Mouse (Mus musculus): ENCODE results near the gene Aggf1. TPM values are rescaled to one million over a fixed set of nuclear protein-coding genes. Genes with fewer than 3 reads are reported as not detected.
"Not testable (repeated sequence)": the region's sequence is repeated elsewhere in the genome, so short reads cannot be mapped to it uniquely, and the experiment has no call there.

Aggf1 gene
- polyA plus RNA-seq (2012; ENCODE audit: insufficient read depth, insufficient read length, missing spikeins) = 18.8 and 19.1 TPM in 2 replicates

- H3K4me1 ChIP-seq (ENCODE audit: control insufficient read depth, insufficient read depth, insufficient read length, low read length) = peaks cover 7% of the 10 kb centered on the region; the same call in 1 of the 2 replicates
- H3K27ac ChIP-seq (replicated peaks; ENCODE audit: low read depth, low read length) = peak within 1 kb of the TSS; percentile 76
- peak within 1 kb of the TSS; percentile 88 for H3K4me3 ChIP-seq (ENCODE audit: insufficient read depth, low read depth, low read length)
Observed at GRCm38 (mm10) chr13:95374701-95375553, at the start of gene Aggf1. Gene Aggf1, minus strand, starts transcription at chr13:95375352.

DNA sequence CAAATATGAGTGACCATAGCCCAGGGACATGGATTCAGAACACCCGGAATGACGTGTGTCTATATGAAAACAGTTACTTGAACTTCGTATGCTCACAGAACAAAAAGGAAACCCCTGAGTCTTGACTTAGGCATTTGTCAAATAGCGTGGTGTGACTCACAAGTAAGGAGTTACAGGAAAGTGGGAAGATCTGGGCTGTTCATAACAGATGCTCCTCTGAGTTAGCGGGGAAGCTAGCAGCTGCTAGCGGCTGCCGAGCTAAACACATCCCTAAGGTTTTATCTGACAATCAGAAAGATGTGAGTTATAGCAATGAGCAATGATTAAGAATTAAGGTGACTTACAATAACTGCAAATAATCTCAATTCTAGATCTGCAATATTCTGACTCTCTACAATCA lies 49.8 kb upstream of the Aggf1 start:
- Histone ChIP-seq H3K27ac (replicated peaks; ENCODE audit: low read depth, low read length) (no peak overlapping the region), H3K4me3 (ENCODE audit: insufficient read depth, low read depth, low read length) (no peak overlapping the region), H3K4me1 (ENCODE audit: control insufficient read depth, insufficient read depth, insufficient read length, low read length) (no peaks in the 10 kb centered on the region)

- H3K4me3 ChIP-seq (ENCODE audit: insufficient read depth, low read depth, low read length) = no peak overlapping the region
- H3K27ac ChIP-seq (replicated peaks; ENCODE audit: low read depth, low read length) = no peak overlapping the region
- no peaks in the 10 kb centered on the region for H3K4me1 ChIP-seq (ENCODE audit: control insufficient read depth, insufficient read depth, insufficient read length, low read length)
Observed at GRCm38 (mm10) chr13:95419204-95419749, 44.1 kb upstream of the Aggf1 start.

DNA sequence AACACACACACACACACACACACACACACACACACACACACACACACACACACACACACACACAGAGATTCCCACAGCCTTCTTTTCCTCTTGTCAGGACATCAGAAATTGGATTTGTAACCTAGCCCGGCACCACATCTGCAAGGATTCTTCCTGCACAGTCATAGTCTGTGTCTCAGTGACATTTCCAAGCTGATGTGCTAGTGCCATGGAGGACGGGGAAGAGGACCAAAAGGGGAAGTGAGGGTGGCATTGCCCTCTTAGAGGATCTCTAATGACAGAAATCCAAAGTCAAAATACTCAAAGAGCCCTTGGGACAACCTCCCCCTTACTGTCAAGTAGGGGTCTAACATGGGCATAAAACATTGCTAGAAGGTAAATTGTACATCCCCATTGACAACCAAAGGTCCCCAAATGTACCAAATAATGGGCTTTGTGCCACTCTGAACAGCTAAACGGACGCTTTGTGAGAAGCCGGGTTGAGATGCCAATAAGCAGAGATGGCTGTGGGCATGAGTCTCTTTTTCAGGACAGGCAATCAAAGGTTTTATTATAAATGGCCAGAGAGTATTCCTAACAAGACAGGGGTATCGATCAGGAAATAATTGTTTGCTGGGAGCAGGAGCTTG lies 43.5 kb upstream of the Aggf1 start:
- Histone ChIP-seq H3K27ac (replicated peaks; ENCODE audit: low read depth, low read length) (no peak overlapping the region), H3K4me3 (ENCODE audit: insufficient read depth, low read depth, low read length) (no peak overlapping the region), H3K4me1 (ENCODE audit: control insufficient read depth, insufficient read depth, insufficient read length, low read length) (no peaks in the 10 kb centered on the region)

- Histone ChIP-seq H3K4me1 (ENCODE audit: control insufficient read depth, insufficient read depth, insufficient read length, low read length) (no peaks in the 10 kb centered on the region), H3K4me3 (ENCODE audit: insufficient read depth, low read depth, low read length) (no peak overlapping the region), H3K27ac (replicated peaks; ENCODE audit: low read depth, low read length) (no peak overlapping the region)
Observed at GRCm38 (mm10) chr13:95412257-95412656, 37.1 kb upstream of the Aggf1 start.

GRCm38 (mm10) chr13:95393242-95393641 lies 18.1 kb upstream of the Aggf1 start:
- Histone ChIP-seq H3K4me3 (ENCODE audit: insufficient read depth, low read depth, low read length) (no peak overlapping the region), H3K4me1 (ENCODE audit: control insufficient read depth, insufficient read depth, insufficient read length, low read length) (no peaks in the 10 kb centered on the region), H3K27ac (replicated peaks; ENCODE audit: low read depth, low read length) (no peak overlapping the region)

GRCm38 (mm10) chr13:95389866-95390865 lies 15.0 kb upstream of the Aggf1 start:
- no peaks in the 10 kb centered on the region for H3K4me1 ChIP-seq (ENCODE audit: control insufficient read depth, insufficient read depth, insufficient read length, low read length)
- no peak overlapping the region for H3K4me3 ChIP-seq (ENCODE audit: insufficient read depth, low read depth, low read length)

GRCm38 (mm10) chr13:95388226-95388625 lies 13.1 kb upstream of the Aggf1 start:
- H3K27ac ChIP-seq (replicated peaks; ENCODE audit: low read depth, low read length) = no peak overlapping the region
- no peak overlapping the region for H3K4me3 ChIP-seq (ENCODE audit: insufficient read depth, low read depth, low read length)
- no peaks in the 10 kb centered on the region for H3K4me1 ChIP-seq (ENCODE audit: control insufficient read depth, insufficient read depth, insufficient read length, low read length)

More at GRCm38 (mm10) chr13:95389866-95390865, 15.0 kb upstream of the Aggf1 start:
- no peak overlapping the region for H3K27ac ChIP-seq (replicated peaks; ENCODE audit: low read depth, low read length)

DNA sequence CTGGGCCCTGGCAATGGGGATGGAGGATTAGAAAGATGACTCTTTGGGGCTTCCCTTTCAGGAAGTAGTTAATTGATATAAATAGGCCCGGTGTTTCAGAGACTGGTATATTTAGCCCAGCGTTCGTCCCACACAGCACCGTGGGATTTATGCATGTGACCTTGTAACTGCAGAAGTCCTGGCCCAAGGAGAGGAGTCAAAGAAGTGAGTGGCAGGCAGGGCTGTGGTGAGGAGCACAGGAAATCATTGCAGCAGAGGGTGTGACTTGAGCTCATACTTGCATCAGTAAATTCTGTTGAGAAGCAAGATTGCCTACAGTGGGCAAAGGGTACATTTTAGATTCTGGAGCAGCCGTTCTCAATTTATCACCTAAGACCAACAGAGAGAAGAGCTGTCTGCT lies 7.3 kb upstream of the Aggf1 start:
- Histone ChIP-seq H3K27ac (replicated peaks; ENCODE audit: low read depth, low read length) (no peak overlapping the region), H3K4me3 (ENCODE audit: insufficient read depth, low read depth, low read length) (no peak overlapping the region), H3K4me1 (ENCODE audit: control insufficient read depth, insufficient read depth, insufficient read length, low read length) (no peaks in the 10 kb centered on the region)

DNA sequence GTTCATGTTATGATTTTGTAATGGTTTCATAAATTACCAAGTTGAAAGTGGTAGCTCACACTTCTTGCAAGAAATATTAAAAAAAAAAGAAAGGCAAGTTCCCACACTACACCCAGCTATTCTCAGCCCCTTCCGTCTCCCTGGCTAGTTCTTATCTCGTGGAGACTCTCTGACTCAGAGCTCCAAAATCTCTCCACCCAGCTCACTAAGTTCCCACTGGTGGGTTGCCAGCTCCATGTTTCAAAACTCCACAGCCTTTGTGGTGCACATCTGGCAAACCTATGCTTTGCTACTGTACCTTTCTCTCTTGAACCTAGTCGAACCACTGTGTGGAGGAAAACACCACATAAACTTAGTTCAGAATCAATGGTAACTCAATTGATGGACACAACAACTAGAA lies 3.5 kb upstream of the Aggf1 start:
- no peak overlapping the region for H3K4me3 ChIP-seq (ENCODE audit: insufficient read depth, low read depth, low read length)
- no peaks in the 10 kb centered on the region for H3K4me1 ChIP-seq (ENCODE audit: control insufficient read depth, insufficient read depth, insufficient read length, low read length)
- H3K27ac ChIP-seq (replicated peaks; ENCODE audit: low read depth, low read length) = no peak overlapping the region

- not testable (repeated sequence) for H3K27ac ChIP-seq (replicated peaks; ENCODE audit: low read depth, low read length); H3K4me3 ChIP-seq (ENCODE audit: insufficient read depth, low read depth, low read length); H3K4me1 ChIP-seq (ENCODE audit: control insufficient read depth, insufficient read depth, insufficient read length, low read length)
Observed at GRCm38 (mm10) chr13:95376689-95377289, 1.6 kb upstream of the Aggf1 start.

- peaks cover 7% of the 10 kb centered on the region; the same call in 1 of the 2 replicates for H3K4me1 ChIP-seq (ENCODE audit: control insufficient read depth, insufficient read depth, insufficient read length, low read length)
Observed at GRCm38 (mm10) chr13:95375554-95375914, 382 bp upstream of the Aggf1 start.

GRCm38 (mm10) chr13:95366356-95366755 lies 8.8 kb downstream of the Aggf1 start:
- Histone ChIP-seq H3K4me3 (ENCODE audit: insufficient read depth, low read depth, low read length) (no peak overlapping the region), H3K4me1 (ENCODE audit: control insufficient read depth, insufficient read depth, insufficient read length, low read length) (no peaks in the 10 kb centered on the region), H3K27ac (replicated peaks; ENCODE audit: low read depth, low read length) (no peak overlapping the region)

More at GRCm38 (mm10) chr13:95375554-95375914, 382 bp upstream of the Aggf1 start:
- Histone ChIP-seq H3K27ac (replicated peaks; ENCODE audit: low read depth, low read length) (peak overlapping the region; percentile 76), H3K4me3 (ENCODE audit: insufficient read depth, low read depth, low read length) (peak overlapping the region; percentile 88)

DNA sequence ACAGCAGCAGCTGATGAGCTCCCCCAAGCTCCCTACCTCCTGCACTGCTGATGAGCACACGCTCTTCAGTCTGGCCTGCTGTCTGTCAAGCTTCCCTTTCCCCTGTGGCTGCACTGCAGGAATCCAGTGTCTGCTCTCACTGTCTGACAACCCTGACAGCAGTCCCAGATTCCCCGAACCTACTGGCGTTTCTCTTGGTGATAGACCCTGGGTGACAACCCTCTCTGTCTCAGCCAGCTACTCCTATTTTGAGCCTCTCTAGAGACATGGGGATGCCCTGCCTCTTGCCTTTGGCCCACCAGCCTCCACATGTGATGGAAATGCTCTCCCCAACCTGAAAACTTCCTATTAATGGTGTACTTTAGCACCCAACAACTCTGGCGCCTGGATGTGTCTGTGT lies 11.7 kb downstream of the Aggf1 start:
- Histone ChIP-seq H3K27ac (replicated peaks; ENCODE audit: low read depth, low read length) (no peak overlapping the region), H3K4me1 (ENCODE audit: control insufficient read depth, insufficient read depth, insufficient read length, low read length) (no peaks in the 10 kb centered on the region), H3K4me3 (ENCODE audit: insufficient read depth, low read depth, low read length) (no peak overlapping the region)
